Mouse (Mus musculus): Measurements from ENCODE around the gene Rgs6. TPM values are rescaled to one million over a fixed set of nuclear protein-coding genes. Genes with fewer than 3 reads are reported as not detected.

The Rgs6 gene
- polyA plus RNA-seq, 1 experiment = 0.28 TPM

GRCm38 (mm10) chr12:83050514-83050913, 462.4 kb downstream of the Rgs6 start:
- TF ChIP-seq CTCF (IDR thresholded peaks at IDR 0.05; ENCODE audit: low read depth, low read length) (no peak), POLR2A (IDR thresholded peaks at IDR 0.05; ENCODE audit: borderline replicate concordance, low read depth, low read length) (no peak)
- H3K27ac ChIP-seq (ENCODE audit: insufficient read depth, low read depth, low read length) = no peak overlapping the region
- no peaks in the 10 kb centered on the region for H3K4me1 ChIP-seq (ENCODE audit: control insufficient read depth, insufficient read depth, low read length)
- H3K4me3 ChIP-seq (ENCODE audit: insufficient read depth, low read length) = no peak overlapping the region

- H3K4me1 ChIP-seq (ENCODE audit: control insufficient read depth, insufficient read depth, low read length) = no peaks in the 10 kb centered on the region
- no peak overlapping the region for H3K4me3 ChIP-seq (ENCODE audit: insufficient read depth, low read length)
- H3K27ac ChIP-seq (ENCODE audit: insufficient read depth, low read depth, low read length) = no peak overlapping the region
- TF ChIP-seq POLR2A (IDR thresholded peaks at IDR 0.05; ENCODE audit: borderline replicate concordance, low read depth, low read length) (no peak), CTCF (IDR thresholded peaks at IDR 0.05; ENCODE audit: low read depth, low read length) (no peak)
These were observed 464.3 kb downstream of the Rgs6 start for GRCm38 (mm10) chr12:83052391-83052790.

- TF ChIP-seq CTCF (IDR thresholded peaks at IDR 0.05; ENCODE audit: low read depth, low read length) (no peak), POLR2A (IDR thresholded peaks at IDR 0.05; ENCODE audit: borderline replicate concordance, low read depth, low read length) (no peak)
- Histone ChIP-seq H3K27ac (ENCODE audit: insufficient read depth, low read depth, low read length) (no peak overlapping the region), H3K4me1 (ENCODE audit: control insufficient read depth, insufficient read depth, low read length) (no peaks in the 10 kb centered on the region), H3K4me3 (ENCODE audit: insufficient read depth, low read length) (no peak overlapping the region)
These were observed 467.6 kb downstream of the Rgs6 start for GRCm38 (mm10) chr12:83055690-83056089.

GRCm38 (mm10) chr12:83066426-83066825, 478.3 kb downstream of the Rgs6 start:
- TF ChIP-seq POLR2A (IDR thresholded peaks at IDR 0.05; ENCODE audit: borderline replicate concordance, low read depth, low read length) (no peak), CTCF (IDR thresholded peaks at IDR 0.05; ENCODE audit: low read depth, low read length) (no peak)
- Histone ChIP-seq H3K27ac (ENCODE audit: insufficient read depth, low read depth, low read length) (no peak overlapping the region), H3K4me1 (ENCODE audit: control insufficient read depth, insufficient read depth, low read length) (no peaks in the 10 kb centered on the region), H3K4me3 (ENCODE audit: insufficient read depth, low read length) (no peak overlapping the region)

GRCm38 (mm10) chr12:83070848-83071247, 482.8 kb downstream of the Rgs6 start:
- H3K4me3 ChIP-seq (ENCODE audit: insufficient read depth, low read length) = no peak overlapping the region
- no peak overlapping the region for H3K27ac ChIP-seq (ENCODE audit: insufficient read depth, low read depth, low read length)
- no peak for TF ChIP-seq CTCF (IDR thresholded peaks at IDR 0.05; ENCODE audit: low read depth, low read length)
- TF ChIP-seq POLR2A (IDR thresholded peaks at IDR 0.05; ENCODE audit: borderline replicate concordance, low read depth, low read length) = no peak
- no peaks in the 10 kb centered on the region for H3K4me1 ChIP-seq (ENCODE audit: control insufficient read depth, insufficient read depth, low read length)

- TF ChIP-seq POLR2A (IDR thresholded peaks at IDR 0.05; ENCODE audit: borderline replicate concordance, low read depth, low read length) = no peak
- no peak for TF ChIP-seq CTCF (IDR thresholded peaks at IDR 0.05; ENCODE audit: low read depth, low read length)
- no peaks in the 10 kb centered on the region for H3K4me1 ChIP-seq (ENCODE audit: control insufficient read depth, insufficient read depth, low read length)
- H3K4me3 ChIP-seq (ENCODE audit: insufficient read depth, low read length) = no peak overlapping the region
- H3K27ac ChIP-seq (ENCODE audit: insufficient read depth, low read depth, low read length) = no peak overlapping the region
These were observed 484.2 kb downstream of the Rgs6 start for GRCm38 (mm10) chr12:83072181-83072887.

GRCm38 (mm10) chr12:83072951-83073878, 485.1 kb downstream of the Rgs6 start:
- Histone ChIP-seq H3K27ac (ENCODE audit: insufficient read depth, low read depth, low read length) (no peak overlapping the region), H3K4me3 (ENCODE audit: insufficient read depth, low read length) (no peak overlapping the region), H3K4me1 (ENCODE audit: control insufficient read depth, insufficient read depth, low read length) (no peaks in the 10 kb centered on the region)
- TF ChIP-seq POLR2A (IDR thresholded peaks at IDR 0.05; ENCODE audit: borderline replicate concordance, low read depth, low read length) (no peak), CTCF (IDR thresholded peaks at IDR 0.05; ENCODE audit: low read depth, low read length) (no peak)

- Histone ChIP-seq H3K4me1 (ENCODE audit: control insufficient read depth, insufficient read depth, low read length) (no peaks in the 10 kb centered on the region), H3K27ac (ENCODE audit: insufficient read depth, low read depth, low read length) (no peak overlapping the region), H3K4me3 (ENCODE audit: insufficient read depth, low read length) (no peak overlapping the region)
- TF ChIP-seq POLR2A (IDR thresholded peaks at IDR 0.05; ENCODE audit: borderline replicate concordance, low read depth, low read length) (no peak), CTCF (IDR thresholded peaks at IDR 0.05; ENCODE audit: low read depth, low read length) (no peak)
These were observed 485.8 kb downstream of the Rgs6 start for GRCm38 (mm10) chr12:83073879-83074368.

GRCm38 (mm10) chr12:83076179-83076578, 488.1 kb downstream of the Rgs6 start:
- no peak for TF ChIP-seq POLR2A (IDR thresholded peaks at IDR 0.05; ENCODE audit: borderline replicate concordance, low read depth, low read length)
- TF ChIP-seq CTCF (IDR thresholded peaks at IDR 0.05; ENCODE audit: low read depth, low read length) = no peak
- Histone ChIP-seq H3K27ac (ENCODE audit: insufficient read depth, low read depth, low read length) (no peak overlapping the region), H3K4me3 (ENCODE audit: insufficient read depth, low read length) (no peak overlapping the region), H3K4me1 (ENCODE audit: control insufficient read depth, insufficient read depth, low read length) (no peaks in the 10 kb centered on the region)

- Histone ChIP-seq H3K4me1 (ENCODE audit: control insufficient read depth, insufficient read depth, low read length) (no peaks in the 10 kb centered on the region), H3K27ac (ENCODE audit: insufficient read depth, low read depth, low read length) (no peak overlapping the region), H3K4me3 (ENCODE audit: insufficient read depth, low read length) (no peak overlapping the region)
- no peak for TF ChIP-seq POLR2A (IDR thresholded peaks at IDR 0.05; ENCODE audit: borderline replicate concordance, low read depth, low read length)
These were observed 489.4 kb downstream of the Rgs6 start for GRCm38 (mm10) chr12:83077486-83077885.

Measured in bone marrow macrophage, adult 2 months (primary cell).